Mouse (Mus musculus) midbrain, embryonic 16.5 days (tissue): ENCODE measurements around the gene Esrrg. TPM values are rescaled to one million over a fixed set of nuclear protein-coding genes. Genes with fewer than 3 reads are reported as not detected.

Experiments used
- ATAC-seq: fragments of 200-750 bp; cut with Nextera tagmentation; 2 replicates; pipeline ENCODE4 v1.8.0; 2017; ENCODE audit warnings: moderate TSS enrichment
- H3K27ac ChIP-seq: fragments of 300-500 bp; sonication (generic); 2 replicates; pipeline ENCODE4 v1.5.1; 2014; ENCODE audit warnings: mild to moderate bottlenecking, low read length, mixed read lengths
- H3K27me3 ChIP-seq: fragments of 300-500 bp; sonication (generic); 2 replicates; pipeline ENCODE4 v1.6.1; 2014; ENCODE audit warnings: low read depth, low read length, mixed read lengths; ENCODE audit not compliant: control insufficient read depth, insufficient read depth
- H3K36me3 ChIP-seq: fragments of 300-500 bp; sonication (generic); 2 replicates; pipeline ENCODE4 v1.6.1; 2014; ENCODE audit warnings: mild to moderate bottlenecking, low read length, moderate library complexity, mixed read lengths; ENCODE audit not compliant: control insufficient read depth, insufficient read depth
- H3K4me1 ChIP-seq: fragments of 300-500 bp; sonication (generic); 2 replicates; pipeline ENCODE4 v1.6.1; 2014; ENCODE audit warnings: mild to moderate bottlenecking, low read length, mixed read lengths; ENCODE audit not compliant: control insufficient read depth, insufficient read depth
- H3K4me2 ChIP-seq: fragments of 300-500 bp; sonication (generic); 2 replicates; pipeline ENCODE4 v1.6.1; 2014; ENCODE audit warnings: mild to moderate bottlenecking, low read length, mixed read lengths
- H3K4me3 ChIP-seq: fragments of 300-500 bp; sonication (generic); 2 replicates; pipeline ENCODE4 v1.5.1; 2014; ENCODE audit warnings: low read depth, mild to moderate bottlenecking, low read length, moderate library complexity, mixed read lengths
- H3K9ac ChIP-seq: fragments of 300-500 bp; sonication (generic); 2 replicates; pipeline ENCODE4 v1.6.1; 2014; ENCODE audit warnings: low read depth, low read length, mixed read lengths
- H3K9me3 ChIP-seq: fragments of 300-500 bp; sonication (generic); replicated peaks from 2 replicates; pipeline ENCODE4 v1.6.1; 2014; ENCODE audit warnings: mild to moderate bottlenecking, low read length, mixed read lengths; ENCODE audit not compliant: control insufficient read depth, poor library complexity, severe bottlenecking
- WGBS: fragments of 180-500 bp; shearing (Covaris S2); extraction: QIAGEN DNeasy Blood & Tissue Kit; methylation state at CpG from one replicate; pipeline ENCODE4 v1.1.7; 2014; 5-methylcytosine and 5-hydroxymethylcytosine counted together
- polyA plus RNA-seq: library from polyadenylated mRNA; unstranded; fragments of >200 nt; fragmentation: Nextera tagmentation; extraction: Ambion mirVana; gene quantifications from 2 replicates; pipeline ENCODE4 v1.2.1, GENCODE M21; 2015

Esrrg gene
- polyA plus RNA-seq, result 24.9 and 26.5 TPM in 2 replicates

DNA sequence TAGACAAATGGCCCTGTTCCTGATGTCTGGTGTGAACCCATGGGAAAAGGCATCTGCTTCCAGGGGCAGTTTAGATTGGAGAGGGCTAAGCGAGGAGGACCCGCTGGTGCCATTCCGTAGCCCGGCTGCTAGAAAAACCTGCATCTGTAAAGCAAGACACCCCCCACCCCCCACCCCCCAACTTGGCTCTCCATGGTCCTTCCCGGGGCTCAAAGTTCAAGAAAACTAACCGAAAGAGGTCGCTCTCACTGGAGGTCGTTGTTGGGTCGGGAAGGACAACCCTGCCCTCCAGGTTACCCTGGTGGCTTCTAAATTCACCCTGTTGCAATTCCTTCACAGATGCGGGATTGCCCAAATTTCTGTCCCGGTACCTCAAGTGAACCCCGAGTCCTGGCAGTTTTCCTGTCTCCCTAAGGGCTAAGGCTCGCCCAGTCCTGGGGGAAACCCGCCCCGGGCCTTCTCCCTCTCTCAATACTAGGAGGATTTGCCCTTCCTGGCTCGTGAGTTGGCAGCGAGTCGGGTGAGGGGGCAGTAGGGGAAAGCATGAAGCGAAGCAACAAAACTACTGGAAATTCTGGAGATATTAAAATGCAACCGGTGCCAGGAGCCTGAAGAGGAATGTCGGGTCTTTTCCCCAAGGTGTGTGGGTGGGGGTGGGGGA, at the start of gene Esrrg:
Gene Esrrg (plus strand): TSS at position 531 of the 661 bp plus-strand sequence.
- H3K4me2 ChIP-seq, result peak within 1 kb of the TSS; percentile 84
- H3K9ac ChIP-seq, result peak within 1 kb of the TSS; percentile 54
- H3K27ac ChIP-seq, result no peak within 1 kb of the TSS
- peak within 1 kb of the TSS; percentile 43 for H3K4me3 ChIP-seq
- H3K9me3 ChIP-seq, result no peaks in the 10 kb centered on the region
- ATAC-seq, result no peak
- H3K4me1 ChIP-seq, result peaks cover 37% of the 10 kb centered on the region
- 2% methylated on average over 21 of the region's 21 CpGs for WGBS
- H3K36me3 ChIP-seq, result no peaks in the 10 kb centered on the region
- H3K27me3 ChIP-seq, result peaks cover 21% of the 10 kb centered on the region

DNA sequence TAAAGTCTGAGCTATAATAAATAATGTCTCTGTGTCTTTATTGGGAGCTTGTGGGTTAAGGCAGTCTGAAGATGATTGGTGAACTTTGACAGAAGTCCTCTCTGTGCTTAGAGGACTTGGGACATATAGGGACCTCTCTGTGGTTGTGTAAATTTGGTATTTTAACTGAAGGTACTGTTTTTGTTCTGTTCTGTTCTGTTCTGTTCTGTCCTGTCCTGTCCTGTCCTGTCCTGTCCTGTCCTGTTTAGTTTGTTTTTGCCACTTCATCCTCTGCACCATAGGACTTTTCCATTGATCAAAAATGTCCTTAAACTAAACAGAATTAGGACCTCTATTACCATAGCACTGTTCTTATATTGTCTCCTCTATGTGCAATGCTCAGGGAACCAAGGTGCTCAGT, 24.6 kb upstream of the Esrrg start:
- Histone ChIP-seq H3K4me2 (no peak overlapping the region), H3K9me3 (no peaks in the 10 kb centered on the region), H3K27me3 (no peaks in the 10 kb centered on the region), H3K9ac (no peak overlapping the region), H3K36me3 (no peaks in the 10 kb centered on the region), H3K4me3 (no peak overlapping the region), H3K27ac (no peak overlapping the region), H3K4me1 (no peaks in the 10 kb centered on the region)
- ATAC-seq, result no peak

DNA sequence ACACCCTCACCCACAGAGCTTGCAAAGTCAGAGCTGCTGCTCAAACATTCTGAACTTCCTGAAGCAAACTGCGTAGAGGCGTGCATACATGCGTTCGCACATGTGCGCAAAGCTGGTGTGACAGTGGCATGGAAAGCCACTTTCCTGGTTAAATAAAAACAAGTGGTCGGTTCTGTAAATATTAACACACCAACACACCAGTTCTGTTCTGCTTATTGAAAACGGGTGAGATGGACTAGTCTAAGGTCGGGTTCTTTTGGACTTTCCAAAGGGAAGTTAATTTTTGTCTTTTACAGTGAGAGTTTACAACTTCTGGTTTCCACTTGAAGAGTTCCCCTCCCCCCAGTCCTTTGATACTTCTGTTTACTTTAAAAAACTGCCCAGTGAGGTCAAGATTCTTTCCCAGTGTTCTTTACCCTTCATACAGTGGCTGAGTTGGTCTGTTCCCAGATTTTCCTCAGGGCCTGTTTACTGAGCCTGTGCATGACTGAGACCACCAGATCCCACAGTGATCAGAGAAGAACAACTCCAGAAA, 22.0 kb upstream of the Esrrg start:
- Histone ChIP-seq H3K4me3 (no peak overlapping the region), H3K4me1 (no peaks in the 10 kb centered on the region), H3K4me2 (no peak overlapping the region), H3K27me3 (no peaks in the 10 kb centered on the region), H3K9me3 (no peaks in the 10 kb centered on the region), H3K36me3 (no peaks in the 10 kb centered on the region), H3K27ac (no peak overlapping the region), H3K9ac (no peak overlapping the region)
- no peak for ATAC-seq
- 92% methylated on average over 8 of the region's 8 CpGs for WGBS

DNA sequence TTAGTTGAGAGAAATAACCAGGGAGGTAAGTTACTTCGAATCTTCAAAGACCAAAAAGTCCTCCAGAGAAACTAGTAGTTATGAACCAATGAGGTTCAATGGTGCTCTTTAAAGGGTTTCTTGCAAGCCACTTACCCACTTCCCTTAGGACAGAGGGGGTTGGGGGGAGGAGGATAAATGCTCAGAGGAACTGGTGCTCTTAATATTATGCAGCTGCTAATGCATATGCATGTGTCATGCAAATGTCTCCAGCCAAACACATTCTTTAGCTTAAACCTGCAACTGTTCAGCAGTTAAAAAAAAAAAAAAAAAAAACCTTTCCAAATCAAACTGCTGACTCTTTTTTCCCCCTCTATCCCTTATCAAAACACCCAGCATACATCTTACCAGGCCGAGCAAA, 5.6 kb upstream of the Esrrg start:
- H3K36me3 ChIP-seq, result no peaks in the 10 kb centered on the region
- H3K4me3 ChIP-seq, result no peak overlapping the region
- no peak overlapping the region for H3K9ac ChIP-seq
- H3K4me2 ChIP-seq, result no peak overlapping the region
- no peaks in the 10 kb centered on the region for H3K9me3 ChIP-seq
- no peak overlapping the region for H3K27ac ChIP-seq
- WGBS, result 40% methylated on average over 2 of the region's 2 CpGs
- H3K27me3 ChIP-seq, result peaks cover 7% of the 10 kb centered on the region
- H3K4me1 ChIP-seq, result peaks cover 18% of the 10 kb centered on the region
- ATAC-seq, result no peak

DNA sequence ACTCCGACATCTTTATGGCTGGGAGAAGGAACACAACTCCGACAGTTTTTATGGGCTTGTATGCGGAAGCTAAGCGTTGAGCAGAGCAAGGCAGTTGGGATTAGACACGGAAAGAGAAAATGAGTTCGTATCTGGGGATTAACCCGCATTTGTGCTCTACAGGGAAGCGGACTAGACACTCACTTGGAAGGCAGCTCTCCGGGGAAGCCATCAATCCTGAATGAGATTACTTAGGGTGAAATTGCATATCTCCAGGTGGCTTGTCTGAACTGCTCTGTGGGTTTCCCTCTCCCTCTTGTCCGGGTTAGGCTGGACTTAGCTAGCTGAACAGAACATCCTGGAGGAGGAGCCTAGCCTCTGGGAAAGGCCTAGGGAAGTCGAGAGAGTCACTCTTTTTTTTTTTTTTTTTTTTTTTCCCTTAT, 4.5 kb upstream of the Esrrg start:
- 6% methylated on average over 11 of the region's 11 CpGs for WGBS
- H3K4me1 ChIP-seq, result peaks cover 28% of the 10 kb centered on the region
- no peak for ATAC-seq
- no peak overlapping the region for H3K9ac ChIP-seq
- no peak overlapping the region for H3K4me3 ChIP-seq
- peaks cover 7% of the 10 kb centered on the region for H3K27me3 ChIP-seq
- no peak overlapping the region for H3K27ac ChIP-seq
- no peaks in the 10 kb centered on the region for H3K9me3 ChIP-seq
- no peak overlapping the region for H3K4me2 ChIP-seq
- H3K36me3 ChIP-seq, result no peaks in the 10 kb centered on the region

DNA sequence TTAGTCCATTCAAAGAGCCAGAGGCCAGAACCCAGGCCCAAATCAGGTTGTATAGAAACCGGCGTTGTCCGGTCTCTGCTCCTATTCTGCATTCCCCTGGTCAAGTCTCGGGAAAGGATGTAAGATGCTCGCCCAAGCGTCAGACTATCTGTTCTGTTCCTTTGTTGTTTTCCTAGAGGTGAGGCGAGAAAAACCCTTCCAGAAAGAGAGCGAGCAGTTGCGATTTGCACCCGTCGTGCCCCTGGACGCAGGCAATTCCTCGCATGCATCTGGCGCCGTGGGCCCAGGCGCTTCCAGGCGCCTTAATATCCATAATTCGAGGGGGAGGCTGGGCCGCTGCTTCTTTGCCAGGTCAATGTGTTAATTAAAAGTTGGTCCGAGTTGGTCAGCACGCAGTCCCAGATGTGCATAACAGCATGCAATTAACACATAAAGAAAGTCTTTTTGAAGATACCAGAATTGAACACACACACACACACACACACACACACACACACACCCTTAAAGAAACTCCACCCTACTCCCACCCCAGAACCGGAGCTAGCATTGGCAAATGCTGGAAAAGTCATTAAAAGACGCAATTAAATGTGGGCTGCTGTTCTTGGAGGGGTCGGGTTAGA, 3.8 kb upstream of the Esrrg start:
- Histone ChIP-seq H3K27me3 (peaks cover 7% of the 10 kb centered on the region), H3K4me3 (peak overlapping the region; percentile 31), H3K4me1 (peaks cover 35% of the 10 kb centered on the region), H3K4me2 (peak overlapping the region; percentile 58), H3K9ac (no peak overlapping the region), H3K9me3 (no peaks in the 10 kb centered on the region), H3K27ac (no peak overlapping the region), H3K36me3 (no peaks in the 10 kb centered on the region)
- ATAC-seq, result no peak
- WGBS, result 9% methylated on average over 24 of the region's 24 CpGs

DNA sequence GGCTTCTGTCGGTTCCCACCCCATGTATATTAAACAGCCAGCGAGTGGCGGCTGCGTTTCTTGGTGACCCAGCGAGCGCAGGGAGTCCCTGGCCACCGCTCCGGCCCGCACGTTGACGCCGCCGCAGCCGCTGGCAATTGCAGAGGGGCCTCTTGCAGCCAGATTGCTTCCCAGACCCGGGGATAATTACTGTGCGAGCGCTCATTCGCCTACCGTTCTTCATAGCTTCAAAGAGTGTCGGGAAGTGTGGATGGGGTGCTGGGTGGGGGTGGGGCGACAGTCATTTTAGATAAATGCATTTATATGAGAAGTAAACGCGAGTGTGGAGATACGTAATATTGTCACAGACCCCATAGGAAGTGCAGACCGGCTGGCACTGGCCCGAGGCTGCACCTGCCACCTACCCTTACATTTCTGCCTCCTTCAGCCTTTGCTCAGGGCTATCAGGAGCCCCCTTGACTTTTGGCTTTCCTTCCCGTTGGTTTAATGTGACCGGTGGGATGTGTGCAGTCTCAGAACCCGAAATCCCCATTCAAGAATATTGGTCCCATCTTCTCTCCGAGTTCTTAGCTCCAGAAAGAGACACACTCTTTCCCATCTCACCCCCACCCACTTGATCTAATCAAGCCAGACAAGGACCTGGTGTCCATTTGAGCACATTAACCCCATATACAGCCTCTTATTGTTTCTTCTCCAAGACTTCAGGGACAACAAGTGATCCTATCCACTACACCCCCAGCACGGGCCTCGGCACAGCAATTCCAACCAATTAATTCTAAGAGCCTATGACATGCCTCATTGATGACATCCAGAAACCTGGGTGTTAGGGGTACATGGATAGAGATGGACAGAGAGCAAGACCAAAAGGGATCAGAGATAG, 3.0 kb upstream of the Esrrg start:
- 0 out of 2 replicates have a peak, but pooled peaks have one; percentile 46 for ATAC-seq
- peaks cover 37% of the 10 kb centered on the region for H3K4me1 ChIP-seq
- peak overlapping the region; percentile 58 for H3K4me2 ChIP-seq
- H3K27ac ChIP-seq, result no peak overlapping the region
- H3K27me3 ChIP-seq, result peaks cover 14% of the 10 kb centered on the region
- H3K36me3 ChIP-seq, result no peaks in the 10 kb centered on the region
- H3K9me3 ChIP-seq, result no peaks in the 10 kb centered on the region
- 3% methylated on average over 32 of the region's 32 CpGs for WGBS
- peak overlapping the region; percentile 31 for H3K4me3 ChIP-seq
- H3K9ac ChIP-seq, result peak overlapping the region; percentile 27; the same call in 1 of the 2 replicates

DNA sequence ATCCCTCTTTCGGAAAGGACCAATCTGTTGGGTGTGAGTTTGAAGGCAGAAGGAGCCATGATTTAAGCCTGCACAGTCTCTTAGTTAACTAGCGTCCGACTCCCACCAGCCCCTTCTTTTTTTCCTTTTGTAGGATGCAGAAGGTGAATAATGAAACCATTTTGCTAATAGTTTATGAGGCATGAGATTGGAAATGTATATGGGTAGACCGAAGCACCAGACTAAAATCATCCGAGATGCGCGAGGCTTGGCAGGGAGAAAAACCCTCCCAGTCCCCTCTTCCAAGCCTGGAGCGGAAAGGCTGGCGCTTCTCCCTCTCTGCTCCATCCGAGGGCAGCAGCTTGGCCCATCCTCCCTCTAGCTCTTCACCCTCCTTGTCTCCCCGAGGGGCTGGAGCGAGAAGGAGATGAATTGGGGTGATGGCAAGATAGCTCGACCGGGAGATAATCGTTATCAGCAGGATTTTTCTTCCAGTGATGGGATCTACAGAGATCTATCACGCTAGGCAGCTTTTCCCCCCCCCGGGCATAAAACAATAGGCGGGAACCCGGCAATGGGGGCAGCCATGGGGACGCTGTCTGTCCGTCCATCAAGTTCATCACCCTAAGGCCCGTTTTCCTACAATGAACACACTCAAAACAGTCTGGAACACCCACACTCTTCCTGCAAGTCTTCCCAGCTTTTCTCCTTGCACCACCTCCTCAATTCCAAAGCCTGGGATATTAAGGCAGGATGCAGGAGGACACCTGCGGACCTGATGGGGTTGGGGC, 2.1 kb upstream of the Esrrg start:
- H3K36me3 ChIP-seq, result no peaks in the 10 kb centered on the region
- no peak for ATAC-seq
- no peak overlapping the region for H3K4me3 ChIP-seq
- no peaks in the 10 kb centered on the region for H3K9me3 ChIP-seq
- no peak overlapping the region for H3K9ac ChIP-seq
- no peak overlapping the region for H3K27ac ChIP-seq
- peaks cover 37% of the 10 kb centered on the region for H3K4me1 ChIP-seq
- WGBS, result 5% methylated on average over 23 of the region's 23 CpGs
- H3K27me3 ChIP-seq, result peaks cover 22% of the 10 kb centered on the region
- no peak overlapping the region; the same call in 1 of the 2 replicates for H3K4me2 ChIP-seq
